Mouse (Mus musculus): ENCODE measurements around the gene Colgalt2.
"Not testable (repeated sequence)": the region's sequence is repeated elsewhere in the genome, so short reads cannot be mapped to it uniquely, and the experiment has no call there.

Gene Colgalt2

GRCm38 (mm10) chr1:152399790-152400555 is at the start of gene Colgalt2:
Colgalt2 (plus strand) TSS chr1:152399830.
- no peak for DNase-seq (ENCODE audit: low spot score)

GRCm38 (mm10) chr1:152356721-152357120 is 42.9 kb upstream of the Colgalt2 start:
- DNase-seq (ENCODE audit: low spot score) = no peak

- no peak for DNase-seq (ENCODE audit: low spot score)
Measured at GRCm38 (mm10) chr1:152368311-152369088, 31.1 kb upstream of the Colgalt2 start.

- DNase-seq (ENCODE audit: low spot score) = no peak
Measured at GRCm38 (mm10) chr1:152369139-152369538, 30.5 kb upstream of the Colgalt2 start.

- no peak for DNase-seq (ENCODE audit: low spot score)
Measured at GRCm38 (mm10) chr1:152378311-152378710, 21.3 kb upstream of the Colgalt2 start.

GRCm38 (mm10) chr1:152384589-152384988 is 15.0 kb upstream of the Colgalt2 start:
- no peak for DNase-seq (ENCODE audit: low spot score)

GRCm38 (mm10) chr1:152385693-152386092 is 13.9 kb upstream of the Colgalt2 start:
- DNase-seq (ENCODE audit: low spot score) = not testable (repeated sequence)

GRCm38 (mm10) chr1:152386188-152386835 is 13.3 kb upstream of the Colgalt2 start, which contains the start of gene Tsen15:
Tsen15 (minus strand) TSS chr1:152386688.
- peak; percentile 78 for DNase-seq (ENCODE audit: low spot score)

GRCm38 (mm10) chr1:152389271-152389670 is 10.4 kb upstream of the Colgalt2 start:
- no peak for DNase-seq (ENCODE audit: low spot score)

- no peak for DNase-seq (ENCODE audit: low spot score)
Measured at GRCm38 (mm10) chr1:152394137-152394536, 5.5 kb upstream of the Colgalt2 start.

GRCm38 (mm10) chr1:152394956-152395515 is 4.6 kb upstream of the Colgalt2 start:
- DNase-seq (ENCODE audit: low spot score) = no peak

- DNase-seq (ENCODE audit: low spot score) = no peak
Measured at GRCm38 (mm10) chr1:152398708-152399107, 922 bp upstream of the Colgalt2 start.

- DNase-seq (ENCODE audit: low spot score) = no peak
Measured at GRCm38 (mm10) chr1:152400556-152401540, 1.2 kb downstream of the Colgalt2 start.

- no peak for DNase-seq (ENCODE audit: low spot score)
Measured at GRCm38 (mm10) chr1:152407021-152407946, 7.7 kb downstream of the Colgalt2 start.

GRCm38 (mm10) chr1:152409356-152409755 is 9.7 kb downstream of the Colgalt2 start:
- DNase-seq (ENCODE audit: low spot score) = no peak

GRCm38 (mm10) chr1:152410657-152411056 is 11.0 kb downstream of the Colgalt2 start:
- no peak for DNase-seq (ENCODE audit: low spot score)

GRCm38 (mm10) chr1:152413116-152413515 is 13.5 kb downstream of the Colgalt2 start:
- DNase-seq (ENCODE audit: low spot score) = no peak

- DNase-seq (ENCODE audit: low spot score) = no peak
Measured at GRCm38 (mm10) chr1:152413961-152414360, 14.3 kb downstream of the Colgalt2 start.

GRCm38 (mm10) chr1:152414451-152414850 is 14.8 kb downstream of the Colgalt2 start:
- DNase-seq (ENCODE audit: low spot score) = no peak

Measured in spleen, adult 12 weeks (tissue).